Mouse (Mus musculus) lung, postnatal 0 days (tissue): ENCODE results near the gene Coro2b.

ENCODE experiments used
- CTCF ChIP-seq: IDR thresholded peaks from 2 replicates; pipeline ENCODE4 v1.5.1; 2016; ENCODE audit warnings: antibody characterized with exemption, mild to moderate bottlenecking
- EP300 ChIP-seq: IDR thresholded peaks from 2 replicates; pipeline ENCODE4 v1.6.1; 2016; ENCODE audit warnings: antibody characterized with exemption, mild to moderate bottlenecking, control low read depth

- TF ChIP-seq CTCF: no peak
- no peak for TF ChIP-seq EP300
Measured at GRCm38 (mm10) chr9:62558058-62558457, 21.2 kb upstream of the Coro2b start.
